Mouse (Mus musculus): ENCODE measurements at regions not wholly inside any gene's neighbourhood (a gene's known extent, or its start where the extent isn't known, plus 50 kb on each side); places are given as distances from the start of the nearest gene placed in this dataset.

GRCm38 (mm10) chr15:29199988-29200387 is 972.4 kb upstream of the Ctnnd2 start:
- peak; percentile 49 for DNase-seq

DNA sequence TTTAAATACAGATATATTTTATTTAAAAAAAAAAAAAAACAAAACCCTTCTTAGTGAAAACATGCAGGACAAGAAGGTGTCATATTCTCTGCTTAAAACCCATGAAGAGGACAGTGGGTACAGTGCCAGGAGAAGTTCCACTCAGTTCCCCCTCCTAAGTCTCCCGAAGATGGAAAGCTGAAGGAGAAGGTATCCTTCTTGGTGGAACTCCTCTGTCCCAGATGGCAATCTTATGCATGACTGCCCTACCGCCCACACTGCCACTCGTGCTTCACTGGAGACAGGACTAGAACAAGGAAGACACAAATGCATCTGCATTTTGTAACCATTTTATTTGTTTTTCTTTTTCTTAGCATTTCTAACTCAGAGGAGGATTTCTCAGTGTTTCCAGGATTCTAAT is 948.7 kb upstream of the Ctnnd2 start:
- Histone ChIP-seq H3K36me3 (ENCODE audit: insufficient read depth) (no peaks in the 10 kb centered on the region), H3K27ac (ENCODE audit: low read depth, low read length) (no peak overlapping the region), H3K9me3 (ENCODE audit: low read length) (no peaks in the 10 kb centered on the region), H3K4me1 (ENCODE audit: insufficient read depth) (no peaks in the 10 kb centered on the region), H3K27me3 (ENCODE audit: insufficient read depth, low read length) (no peaks in the 10 kb centered on the region), H3K9ac (no peak overlapping the region), H3K4me3 (ENCODE audit: low read depth, low read length) (no peak overlapping the region), H3K4me2 (ENCODE audit: low read depth) (no peak overlapping the region)
- WGBS, result 61% methylated on average over 3 of the region's 3 CpGs
- ATAC-seq (no peak), DNase-seq (no peak)
- no peak for TF ChIP-seq CTCF (IDR thresholded peaks at IDR 0.05; ENCODE audit: low read depth)

More at GRCm38 (mm10) chr15:29199988-29200387, 972.4 kb upstream of the Ctnnd2 start:
- no peak overlapping the region for H3K4me3 ChIP-seq (ENCODE audit: low read depth, low read length)
- no peaks in the 10 kb centered on the region for H3K27me3 ChIP-seq (ENCODE audit: insufficient read depth, low read length)
- no peaks in the 10 kb centered on the region for H3K9me3 ChIP-seq (ENCODE audit: low read length)
- H3K4me1 ChIP-seq (ENCODE audit: insufficient read depth), result no peaks in the 10 kb centered on the region
- no peaks in the 10 kb centered on the region for H3K36me3 ChIP-seq (ENCODE audit: insufficient read depth)
- TF ChIP-seq CTCF (IDR thresholded peaks at IDR 0.05; ENCODE audit: low read depth), result no peak
- H3K9ac ChIP-seq, result no peak overlapping the region
- no peak for ATAC-seq
- H3K27ac ChIP-seq (ENCODE audit: low read depth, low read length), result no peak overlapping the region
- no peak overlapping the region for H3K4me2 ChIP-seq (ENCODE audit: low read depth)

DNA sequence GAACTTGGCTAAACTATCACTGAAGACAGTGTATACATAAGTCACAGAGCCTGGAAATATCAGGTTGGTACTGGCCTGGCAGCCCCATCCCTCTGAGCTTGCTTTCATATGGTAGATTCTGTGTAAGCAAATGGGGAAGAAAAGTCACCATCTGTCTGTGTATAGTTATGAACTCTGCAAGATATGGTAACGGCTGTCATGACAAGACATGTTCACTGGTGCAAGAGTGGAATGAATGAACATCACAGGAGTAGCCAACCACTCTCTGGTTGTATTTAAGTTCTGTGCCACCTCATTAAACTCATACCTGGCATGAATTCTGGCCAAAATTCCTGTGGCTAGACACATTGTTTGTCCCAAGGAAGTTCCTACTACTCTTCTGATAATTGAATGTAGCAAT is 945.5 kb upstream of the Ctnnd2 start:
- DNase-seq (peak; percentile 33), ATAC-seq (peak; percentile 90)
- Histone ChIP-seq H3K9me3 (ENCODE audit: low read length) (no peaks in the 10 kb centered on the region), H3K4me2 (ENCODE audit: low read depth) (no peak overlapping the region), H3K4me3 (ENCODE audit: low read depth, low read length) (no peak overlapping the region), H3K27ac (ENCODE audit: low read depth, low read length) (no peak overlapping the region), H3K9ac (no peak overlapping the region), H3K4me1 (ENCODE audit: insufficient read depth) (no peaks in the 10 kb centered on the region), H3K36me3 (ENCODE audit: insufficient read depth) (no peaks in the 10 kb centered on the region), H3K27me3 (ENCODE audit: insufficient read depth, low read length) (no peaks in the 10 kb centered on the region)
- TF ChIP-seq CTCF (IDR thresholded peaks at IDR 0.05; ENCODE audit: low read depth), result no peak
- 53% methylated on average over 1 of the region's 1 CpGs for WGBS

DNA sequence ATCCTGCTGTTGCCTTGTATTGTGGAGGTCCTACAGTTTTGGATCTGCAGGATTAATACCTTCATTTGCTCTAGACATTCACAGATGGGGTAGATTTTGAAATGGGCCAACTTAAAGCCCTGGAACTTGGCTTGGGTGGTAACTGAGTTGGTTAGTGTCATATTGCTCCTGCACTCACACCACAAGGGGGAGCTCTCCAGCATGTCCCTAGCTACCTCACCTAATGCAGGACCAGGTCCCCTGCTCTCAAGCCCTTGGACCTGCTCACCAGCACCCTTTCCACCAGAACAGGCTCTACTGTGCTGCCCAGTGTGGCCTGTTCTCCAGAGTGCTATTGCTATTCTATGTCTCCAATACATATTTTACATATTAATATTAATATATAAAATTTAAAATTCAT is 937.8 kb upstream of the Ctnnd2 start:
- H3K9me3 ChIP-seq (ENCODE audit: low read length), result no peaks in the 10 kb centered on the region
- DNase-seq, result no peak
- no peak overlapping the region for H3K4me3 ChIP-seq (ENCODE audit: low read depth, low read length)
- H3K27me3 ChIP-seq (ENCODE audit: insufficient read depth, low read length), result no peaks in the 10 kb centered on the region
- TF ChIP-seq CTCF (IDR thresholded peaks at IDR 0.05; ENCODE audit: low read depth), result no peak
- no peak overlapping the region for H3K27ac ChIP-seq (ENCODE audit: low read depth, low read length)
- no peaks in the 10 kb centered on the region for H3K4me1 ChIP-seq (ENCODE audit: insufficient read depth)
- no peak overlapping the region for H3K4me2 ChIP-seq (ENCODE audit: low read depth)
- no peaks in the 10 kb centered on the region for H3K36me3 ChIP-seq (ENCODE audit: insufficient read depth)
- no peak overlapping the region for H3K9ac ChIP-seq
- ATAC-seq, result no peak

- TF ChIP-seq CTCF (IDR thresholded peaks at IDR 0.05; ENCODE audit: low read depth), result no peak
- Histone ChIP-seq H3K36me3 (ENCODE audit: insufficient read depth) (no peaks in the 10 kb centered on the region), H3K27ac (ENCODE audit: low read depth, low read length) (no peak overlapping the region), H3K4me2 (ENCODE audit: low read depth) (no peak overlapping the region), H3K9me3 (ENCODE audit: low read length) (no peaks in the 10 kb centered on the region), H3K27me3 (ENCODE audit: insufficient read depth, low read length) (no peaks in the 10 kb centered on the region), H3K4me3 (ENCODE audit: low read depth, low read length) (no peak overlapping the region), H3K9ac (no peak overlapping the region), H3K4me1 (ENCODE audit: insufficient read depth) (no peaks in the 10 kb centered on the region)
- 53% methylated on average over 3 of the region's 3 CpGs for WGBS
- DNase-seq, result no peak
- ATAC-seq, result no peak
These were observed 917.2 kb upstream of the Ctnnd2 start for GRCm38 (mm10) chr15:29255152-29255551.

DNA sequence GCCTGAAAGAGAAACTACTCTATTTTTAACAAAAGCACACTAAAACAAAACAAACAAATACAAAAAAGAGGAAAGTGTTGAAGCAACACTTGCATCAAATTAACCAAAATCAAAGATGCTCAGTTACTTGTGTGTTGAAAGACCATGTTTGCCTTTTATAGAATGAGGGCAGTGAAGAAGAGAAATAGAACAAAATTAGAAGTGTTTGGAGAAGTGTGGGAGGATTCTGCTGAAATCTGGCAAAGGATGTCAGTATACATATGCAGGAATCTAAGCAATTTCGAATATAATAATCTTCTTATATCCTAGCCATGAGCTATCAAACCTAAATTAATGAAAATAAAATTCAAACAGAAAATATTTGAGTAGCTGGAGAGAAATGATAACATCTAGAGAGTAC is 905.6 kb upstream of the Ctnnd2 start:
- Histone ChIP-seq H3K36me3 (ENCODE audit: insufficient read depth) (no peaks in the 10 kb centered on the region), H3K9ac (no peak overlapping the region), H3K4me1 (ENCODE audit: insufficient read depth) (no peaks in the 10 kb centered on the region), H3K27ac (ENCODE audit: low read depth, low read length) (no peak overlapping the region), H3K27me3 (ENCODE audit: insufficient read depth, low read length) (no peaks in the 10 kb centered on the region), H3K4me2 (ENCODE audit: low read depth) (no peak overlapping the region), H3K4me3 (ENCODE audit: low read depth, low read length) (no peak overlapping the region), H3K9me3 (ENCODE audit: low read length) (no peaks in the 10 kb centered on the region)
- no peak for TF ChIP-seq CTCF (IDR thresholded peaks at IDR 0.05; ENCODE audit: low read depth)
- ATAC-seq (no peak), DNase-seq (no peak)
- WGBS, result 57% methylated on average over 1 of the region's 1 CpGs

DNA sequence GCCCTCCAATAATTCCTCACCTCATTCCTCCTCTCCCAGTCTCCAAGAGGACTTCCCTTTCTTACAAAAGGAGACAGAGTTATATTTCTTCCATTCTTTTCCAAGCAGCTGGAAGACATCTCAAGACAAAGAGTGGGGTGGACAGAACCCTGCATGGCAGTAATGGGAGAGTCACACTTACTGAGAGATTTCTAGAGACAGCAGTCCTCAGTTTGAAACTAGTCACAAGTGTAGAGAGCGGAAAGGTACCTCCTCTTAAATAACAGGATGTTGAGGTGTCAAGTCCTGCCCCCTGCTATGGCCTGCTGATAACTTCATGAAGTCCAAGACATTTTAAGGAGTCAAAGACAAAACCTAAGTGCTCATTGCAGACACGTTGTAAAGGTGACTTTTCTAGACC is 875.9 kb upstream of the Ctnnd2 start:
- H3K4me3 ChIP-seq (ENCODE audit: low read depth, low read length), result no peak overlapping the region
- H3K9me3 ChIP-seq (ENCODE audit: low read length), result no peaks in the 10 kb centered on the region
- TF ChIP-seq CTCF (IDR thresholded peaks at IDR 0.05; ENCODE audit: low read depth), result no peak
- H3K27ac ChIP-seq (ENCODE audit: low read depth, low read length), result no peak overlapping the region
- H3K4me1 ChIP-seq (ENCODE audit: insufficient read depth), result no peaks in the 10 kb centered on the region
- H3K4me2 ChIP-seq (ENCODE audit: low read depth), result no peak overlapping the region
- no peaks in the 10 kb centered on the region for H3K36me3 ChIP-seq (ENCODE audit: insufficient read depth)
- ATAC-seq (no peak), DNase-seq (no peak)
- H3K9ac ChIP-seq, result no peak overlapping the region
- no peaks in the 10 kb centered on the region for H3K27me3 ChIP-seq (ENCODE audit: insufficient read depth, low read length)
- 84% methylated on average over 2 of the region's 2 CpGs for WGBS
